Mouse (Mus musculus): ENCODE results near the gene Taf8. TPM values are rescaled to one million over a fixed set of nuclear protein-coding genes. Genes with fewer than 3 reads are reported as not detected.
A peak's percentile ranks its signal among the peaks of the same experiment; 100 is the strongest.

Gene Taf8
- total and polyA plus RNA-seq, 2 experiments from 2014 or later = 10.8 to 17.9 TPM

DNA sequence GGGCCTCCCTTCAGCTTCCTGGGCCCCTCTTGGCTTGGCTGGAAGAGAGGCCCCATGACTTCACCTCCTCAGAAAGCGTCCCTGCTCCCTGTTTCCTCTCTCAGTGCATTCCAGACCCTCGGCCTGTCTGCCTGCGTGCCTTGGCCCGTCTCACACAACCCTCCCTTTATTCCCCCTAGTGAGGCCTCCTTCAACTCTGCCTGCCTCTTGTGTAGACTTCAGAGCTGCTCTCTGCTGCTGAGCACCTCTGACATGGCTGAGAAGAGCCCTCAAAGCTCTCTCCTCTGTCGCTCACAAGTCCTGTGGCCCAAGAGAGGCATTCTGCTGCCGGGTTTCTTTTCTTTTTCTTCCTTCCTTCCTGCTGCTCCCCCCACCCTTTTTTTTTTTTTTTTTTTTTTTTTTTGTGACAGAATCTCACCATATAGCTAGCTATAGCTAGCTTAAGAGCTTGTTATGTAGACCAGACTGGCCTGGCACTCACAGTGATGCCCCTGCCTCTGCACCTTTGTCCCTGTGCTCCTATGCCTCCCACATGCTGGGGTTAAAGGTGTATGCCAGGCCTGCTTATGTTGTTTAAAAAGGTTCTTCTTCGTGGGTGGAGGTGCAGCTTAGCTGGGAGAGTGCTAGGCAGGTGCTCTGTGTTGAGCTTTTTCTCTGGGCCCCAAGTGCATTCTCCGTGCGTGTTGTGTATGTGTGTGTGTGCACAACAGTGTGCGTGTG is 25.6 kb upstream of the Taf8 start:
- TF ChIP-seq CTCF (IDR thresholded peaks at IDR 0.05; ENCODE audit: low read depth) = no peak
- no peaks in the 10 kb centered on the region for H3K36me3 ChIP-seq (ENCODE audit: insufficient read depth)
- ATAC-seq (peak; percentile 43; the same call in 1 of the 2 replicates), DNase-seq (no peak)
- no peak overlapping the region; the same call in 1 of the 2 replicates for H3K27ac ChIP-seq (ENCODE audit: low read depth, low read length)
- no peak overlapping the region for H3K4me3 ChIP-seq (ENCODE audit: low read depth, low read length)
- H3K27me3 ChIP-seq (ENCODE audit: insufficient read depth, low read length) = no peaks in the 10 kb centered on the region
- 42% methylated on average over 10 of the region's 10 CpGs for WGBS
- no peak overlapping the region for H3K9ac ChIP-seq
- H3K9me3 ChIP-seq (ENCODE audit: low read length) = no peaks in the 10 kb centered on the region
- H3K4me2 ChIP-seq (ENCODE audit: low read depth) = no peak overlapping the region
- no peaks in the 10 kb centered on the region for H3K4me1 ChIP-seq (ENCODE audit: insufficient read depth)

DNA sequence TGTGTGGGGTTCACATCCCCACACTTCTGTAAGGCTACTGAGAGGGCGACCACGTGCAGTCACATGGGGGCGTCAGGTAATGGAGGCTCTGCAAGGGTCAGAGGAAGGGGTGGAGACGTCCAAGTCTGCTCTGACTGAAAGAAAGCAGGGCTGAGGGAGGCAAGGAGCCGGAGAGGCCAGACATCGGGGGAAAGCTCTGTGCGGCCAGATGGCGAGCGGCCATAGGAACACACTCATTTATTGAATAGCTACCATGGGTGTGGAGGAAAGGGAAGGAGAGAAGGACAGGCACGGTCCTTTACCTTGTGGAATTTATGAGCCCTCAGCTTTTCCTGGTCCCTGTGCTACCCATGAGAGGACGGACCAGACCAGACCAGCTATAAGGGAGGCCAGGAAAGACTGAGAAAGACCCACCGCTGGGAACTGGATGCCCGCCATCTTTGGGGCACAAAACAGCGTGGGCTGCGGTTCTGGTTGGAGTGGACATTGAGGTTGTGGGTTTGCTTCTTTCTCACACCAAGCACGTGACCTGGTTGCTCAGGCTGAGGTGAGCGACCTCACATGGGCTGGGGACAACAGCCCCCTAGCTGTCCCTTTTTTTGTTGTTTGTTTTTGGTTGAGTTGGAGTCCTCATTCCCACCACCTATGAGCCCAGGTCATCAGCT is 24.9 kb upstream of the Taf8 start:
- WGBS = 81% methylated on average over 17 of the region's 17 CpGs
- no peak for TF ChIP-seq CTCF (IDR thresholded peaks at IDR 0.05; ENCODE audit: low read depth)
- no peaks in the 10 kb centered on the region for H3K27me3 ChIP-seq (ENCODE audit: insufficient read depth, low read length)
- H3K4me2 ChIP-seq (ENCODE audit: low read depth) = no peak overlapping the region
- H3K4me1 ChIP-seq (ENCODE audit: insufficient read depth) = peaks cover 4% of the 10 kb centered on the region; the same call in 1 of the 2 replicates
- no peak overlapping the region; the same call in 1 of the 2 replicates for H3K27ac ChIP-seq (ENCODE audit: low read depth, low read length)
- H3K36me3 ChIP-seq (ENCODE audit: insufficient read depth) = no peaks in the 10 kb centered on the region
- ATAC-seq = no peak
- no peak overlapping the region for H3K9ac ChIP-seq
- H3K4me3 ChIP-seq (ENCODE audit: low read depth, low read length) = no peak overlapping the region
- no peak for DNase-seq
- no peaks in the 10 kb centered on the region for H3K9me3 ChIP-seq (ENCODE audit: low read length)

DNA sequence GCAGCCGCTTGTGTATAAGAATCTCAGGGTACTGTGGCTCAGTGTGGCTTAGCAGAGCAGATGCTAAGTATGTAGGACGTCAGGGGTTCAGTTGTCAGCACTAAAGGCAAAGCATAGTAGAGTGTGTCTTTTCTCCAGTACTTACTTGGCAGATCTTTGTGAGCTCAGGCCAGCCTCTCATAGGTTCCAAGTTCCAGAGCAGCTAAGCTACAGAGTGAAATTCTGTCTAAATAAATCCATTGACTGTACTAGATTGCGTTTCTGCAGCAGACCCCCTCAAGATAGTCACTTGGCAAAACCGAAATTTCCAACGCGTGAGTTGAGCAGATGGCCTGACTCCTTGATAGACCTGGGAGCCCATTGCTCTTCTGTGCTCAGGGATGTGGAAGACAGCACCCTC is 22.9 kb upstream of the Taf8 start:
- H3K4me1 ChIP-seq (ENCODE audit: insufficient read depth) = peaks cover 10% of the 10 kb centered on the region; the same call in 1 of the 2 replicates
- whole genome bisulfite sequencing = 81% methylated on average over 6 of the region's 6 CpGs
- H3K9ac ChIP-seq = no peak overlapping the region
- ATAC-seq = no peak
- no peak overlapping the region for H3K4me2 ChIP-seq (ENCODE audit: low read depth)
- H3K9me3 ChIP-seq (ENCODE audit: low read length) = no peaks in the 10 kb centered on the region
- H3K4me3 ChIP-seq (ENCODE audit: low read depth, low read length) = no peak overlapping the region
- no peak for DNase-seq
- TF ChIP-seq CTCF (IDR thresholded peaks at IDR 0.05; ENCODE audit: low read depth) = no peak
- H3K27ac ChIP-seq (ENCODE audit: low read depth, low read length) = no peak overlapping the region
- H3K36me3 ChIP-seq (ENCODE audit: insufficient read depth) = no peaks in the 10 kb centered on the region
- H3K27me3 ChIP-seq (ENCODE audit: insufficient read depth, low read length) = no peaks in the 10 kb centered on the region

DNA sequence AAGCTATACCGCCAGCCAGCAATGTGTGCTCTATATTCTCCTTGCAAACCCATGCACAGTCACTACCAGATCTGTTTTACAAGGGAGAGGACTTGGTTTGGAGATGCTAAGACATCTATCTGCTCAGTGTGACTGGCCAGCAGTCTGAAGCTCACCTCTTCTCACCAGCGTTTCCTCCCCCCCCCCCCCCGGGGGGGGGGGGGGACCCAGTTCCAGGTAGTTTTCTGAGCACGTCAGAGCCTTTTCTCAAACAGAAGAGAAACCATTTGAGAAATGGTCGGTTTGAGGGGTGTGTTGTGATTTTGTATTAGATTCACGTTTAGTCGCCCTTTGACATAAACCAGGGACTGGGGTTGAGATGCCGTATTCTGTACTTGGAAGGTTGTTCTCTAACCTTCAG is 22.0 kb upstream of the Taf8 start:
- H3K27ac ChIP-seq (ENCODE audit: low read depth, low read length) = no peak overlapping the region
- no peaks in the 10 kb centered on the region for H3K9me3 ChIP-seq (ENCODE audit: low read length)
- H3K4me3 ChIP-seq (ENCODE audit: low read depth, low read length) = no peak overlapping the region
- H3K4me1 ChIP-seq (ENCODE audit: insufficient read depth) = peaks cover 10% of the 10 kb centered on the region; the same call in 1 of the 2 replicates
- no peaks in the 10 kb centered on the region for H3K27me3 ChIP-seq (ENCODE audit: insufficient read depth, low read length)
- H3K36me3 ChIP-seq (ENCODE audit: insufficient read depth) = no peaks in the 10 kb centered on the region
- ATAC-seq (no peak), DNase-seq (no peak)
- no peak overlapping the region for H3K4me2 ChIP-seq (ENCODE audit: low read depth)
- no peak for TF ChIP-seq CTCF (IDR thresholded peaks at IDR 0.05; ENCODE audit: low read depth)
- no peak overlapping the region for H3K9ac ChIP-seq
- WGBS = 78% methylated on average over 8 of the region's 8 CpGs

- Histone ChIP-seq H3K36me3 (ENCODE audit: insufficient read depth) (no peaks in the 10 kb centered on the region), H3K4me3 (ENCODE audit: low read depth, low read length) (no peak overlapping the region), H3K4me1 (ENCODE audit: insufficient read depth) (peaks cover 10% of the 10 kb centered on the region; the same call in 1 of the 2 replicates), H3K9ac (no peak overlapping the region), H3K27ac (ENCODE audit: low read depth, low read length) (no peak overlapping the region), H3K4me2 (ENCODE audit: low read depth) (no peak overlapping the region), H3K27me3 (ENCODE audit: insufficient read depth, low read length) (no peaks in the 10 kb centered on the region), H3K9me3 (ENCODE audit: low read length) (no peaks in the 10 kb centered on the region)
- DNase-seq (no peak), ATAC-seq (no peak)
- no peak for TF ChIP-seq CTCF (IDR thresholded peaks at IDR 0.05; ENCODE audit: low read depth)
- WGBS = 77% methylated on average over 18 of the region's 18 CpGs
Observed at GRCm38 (mm10) chr17:47523211-47523682, 21.2 kb upstream of the Taf8 start.

- Histone ChIP-seq H3K9me3 (ENCODE audit: low read length) (no peaks in the 10 kb centered on the region), H3K9ac (no peak overlapping the region), H3K4me1 (ENCODE audit: insufficient read depth) (peaks cover 10% of the 10 kb centered on the region; the same call in 1 of the 2 replicates), H3K4me2 (ENCODE audit: low read depth) (no peak overlapping the region), H3K27ac (ENCODE audit: low read depth, low read length) (peak overlapping the region; percentile 81; the same call in 1 of the 2 replicates), H3K36me3 (ENCODE audit: insufficient read depth) (no peaks in the 10 kb centered on the region), H3K4me3 (ENCODE audit: low read depth, low read length) (no peak overlapping the region), H3K27me3 (ENCODE audit: insufficient read depth, low read length) (no peaks in the 10 kb centered on the region)
- ATAC-seq (no peak), DNase-seq (no peak)
- no peak for TF ChIP-seq CTCF (IDR thresholded peaks at IDR 0.05; ENCODE audit: low read depth)
- WGBS = 74% methylated on average over 4 of the region's 4 CpGs
Observed at GRCm38 (mm10) chr17:47522536-47522935, 20.4 kb upstream of the Taf8 start.
